Mouse (Mus musculus) bone marrow macrophage, adult 2 months (primary cell): ENCODE measurements around the gene BC107364. TPM values are rescaled to one million over a fixed set of nuclear protein-coding genes. Genes with fewer than 3 reads are reported as not detected.
A peak's percentile ranks its signal among the peaks of the same experiment; 100 is the strongest.
"Not testable (repeated sequence)": the region's sequence is repeated elsewhere in the genome, so short reads cannot be mapped to it uniquely, and the experiment has no call there.

Experiments
- H3K27ac ChIP-seq: 2 replicates; pipeline ENCODE4 v1.5.1; 2012; ENCODE audit warnings: low read depth, low read length; ENCODE audit not compliant: insufficient read depth
- H3K4me1 ChIP-seq: 2 replicates; pipeline ENCODE4 v1.6.1; 2012; ENCODE audit warnings: low read length; ENCODE audit not compliant: control insufficient read depth, insufficient read depth
- H3K4me3 ChIP-seq: 2 replicates; pipeline ENCODE4 v1.5.1; 2012; ENCODE audit warnings: mild to moderate bottlenecking, low read length, moderate library complexity; ENCODE audit not compliant: insufficient read depth
- CTCF ChIP-seq: IDR thresholded peaks from 2 replicates; pipeline ENCODE4 v1.5.1; 2012; ENCODE audit warnings: low read depth, mild to moderate bottlenecking, low read length, moderate library complexity
- POLR2A ChIP-seq: IDR thresholded peaks from 2 replicates; pipeline ENCODE4 v1.6.1; 2012; ENCODE audit warnings: mild to moderate bottlenecking, low read depth, low read length, borderline replicate concordance
- polyA plus RNA-seq: library from polyadenylated mRNA; stranded (reverse); fragments of >200 nt; gene quantifications from 2 replicates; pipeline ENCODE4 v1.2.4, GENCODE M21; 2012; ENCODE audit not compliant: missing spikeins, insufficient read depth, insufficient read length

The BC107364 gene
- polyA plus RNA-seq, 1 experiment, result not detected

DNA sequence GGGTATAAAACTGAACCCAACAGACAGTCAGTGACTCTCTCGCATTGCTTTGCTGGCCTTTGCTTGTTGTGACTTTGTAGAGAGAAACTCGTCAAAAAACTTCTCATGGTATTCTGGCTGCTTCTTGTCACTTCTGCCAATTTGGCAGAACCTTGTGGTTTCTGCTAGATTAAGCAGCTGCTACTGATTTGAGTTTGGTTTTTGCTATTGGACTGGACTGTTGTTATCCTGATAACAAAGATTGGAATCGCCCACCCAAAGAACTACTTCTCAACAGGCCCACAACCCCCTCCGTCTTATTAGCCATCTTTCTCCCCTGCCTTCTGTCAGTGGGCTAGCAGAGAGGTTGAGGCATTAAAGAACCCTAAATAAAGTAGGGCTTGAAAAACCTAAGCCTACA, 6.7 kb downstream of the BC107364 start:
- TF ChIP-seq POLR2A (no peak), CTCF (no peak)
- Histone ChIP-seq H3K4me3 (no peak overlapping the region), H3K4me1 (no peaks in the 10 kb centered on the region), H3K27ac (no peak overlapping the region)

DNA sequence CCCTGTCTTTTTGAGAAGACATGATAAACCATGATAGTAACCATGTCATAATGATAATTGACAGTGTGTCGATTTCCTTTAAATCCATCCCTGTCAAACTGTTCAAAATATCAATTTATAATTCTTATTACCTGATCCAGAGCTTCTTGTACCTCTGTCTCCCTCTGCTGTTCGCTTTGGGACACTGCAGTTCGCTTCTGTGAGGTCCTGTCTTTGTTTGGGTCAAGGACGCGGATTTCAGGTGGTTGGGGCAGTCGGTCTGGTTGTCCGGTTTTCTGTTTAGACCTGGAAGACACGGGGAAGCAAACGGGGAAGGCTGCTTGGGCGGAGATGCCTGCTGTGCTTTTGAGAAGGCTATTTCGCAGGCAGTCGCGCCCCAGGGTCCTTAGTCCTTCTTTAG, 11.5 kb downstream of the BC107364 start:
- Histone ChIP-seq H3K4me3 (peak overlapping the region; percentile 29; the same call in 1 of the 2 replicates), H3K4me1 (0 out of 2 replicates have a peak, but pooled peaks cover 4% of the 10 kb centered on the region), H3K27ac (no peak overlapping the region)
- TF ChIP-seq POLR2A (no peak), CTCF (peak; percentile 43)

DNA sequence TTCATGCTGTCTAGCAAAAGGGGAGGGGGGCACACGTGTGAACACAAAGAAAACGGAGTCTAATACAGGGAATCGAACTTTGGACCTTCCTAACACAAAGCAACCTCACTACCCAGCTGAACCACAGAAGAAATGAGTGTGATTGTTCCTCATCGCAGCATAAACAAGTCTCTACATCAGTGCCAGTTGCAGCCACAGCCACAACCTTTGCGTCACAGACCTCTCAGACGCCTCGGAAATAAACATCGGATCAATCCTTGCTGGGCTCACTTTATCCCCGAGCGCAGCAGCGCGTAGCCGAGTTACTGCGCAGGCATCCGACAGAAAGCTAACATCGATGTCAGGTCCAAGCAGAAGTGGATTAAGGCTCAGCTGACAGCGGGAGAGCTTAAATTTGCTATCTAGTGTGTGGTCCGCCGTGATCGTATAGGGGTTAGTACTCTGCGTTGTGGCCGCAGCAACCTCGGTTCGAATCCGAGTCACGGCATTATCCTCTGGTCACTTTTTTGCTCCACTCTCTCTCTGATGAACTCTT, 16.5 kb downstream of the BC107364 start:
- Histone ChIP-seq H3K4me3 (peak overlapping the region; percentile 56), H3K27ac (no peak overlapping the region), H3K4me1 (0 out of 2 replicates have a peak, but pooled peaks cover 4% of the 10 kb centered on the region)
- TF ChIP-seq CTCF, result no peak
- TF ChIP-seq POLR2A, result no peak

DNA sequence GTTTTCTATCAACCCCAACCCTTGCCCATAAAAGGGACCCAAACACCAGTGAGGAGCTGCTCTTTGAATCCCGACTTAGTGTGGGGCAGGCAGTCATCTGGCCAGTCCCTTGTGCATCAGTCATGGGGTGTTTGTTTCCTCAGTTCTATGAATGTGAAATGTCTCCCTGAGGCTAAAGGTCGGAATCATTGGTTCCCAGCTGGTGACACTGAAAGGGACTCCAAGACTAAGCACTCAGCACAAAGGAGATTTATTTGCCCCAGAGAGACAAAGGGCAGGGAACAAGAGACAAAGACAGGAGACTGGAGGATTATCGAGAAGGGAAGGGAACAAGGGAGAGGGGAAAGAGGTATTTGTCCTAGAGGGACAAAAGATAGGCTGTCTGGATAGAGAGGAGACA, 19.9 kb downstream of the BC107364 start:
- Histone ChIP-seq H3K4me3 (no peak overlapping the region), H3K27ac (no peak overlapping the region), H3K4me1 (0 out of 2 replicates have a peak, but pooled peaks cover 4% of the 10 kb centered on the region)
- no peak for TF ChIP-seq POLR2A
- no peak for TF ChIP-seq CTCF

GRCm38 (mm10) chr3:96429819-96430132, 22.3 kb downstream of the BC107364 start:
- Histone ChIP-seq H3K27ac (no peak overlapping the region), H3K4me1 (0 out of 2 replicates have a peak, but pooled peaks cover 2% of the 10 kb centered on the region), H3K4me3 (no peak overlapping the region)
- TF ChIP-seq POLR2A (no peak), CTCF (no peak)

DNA sequence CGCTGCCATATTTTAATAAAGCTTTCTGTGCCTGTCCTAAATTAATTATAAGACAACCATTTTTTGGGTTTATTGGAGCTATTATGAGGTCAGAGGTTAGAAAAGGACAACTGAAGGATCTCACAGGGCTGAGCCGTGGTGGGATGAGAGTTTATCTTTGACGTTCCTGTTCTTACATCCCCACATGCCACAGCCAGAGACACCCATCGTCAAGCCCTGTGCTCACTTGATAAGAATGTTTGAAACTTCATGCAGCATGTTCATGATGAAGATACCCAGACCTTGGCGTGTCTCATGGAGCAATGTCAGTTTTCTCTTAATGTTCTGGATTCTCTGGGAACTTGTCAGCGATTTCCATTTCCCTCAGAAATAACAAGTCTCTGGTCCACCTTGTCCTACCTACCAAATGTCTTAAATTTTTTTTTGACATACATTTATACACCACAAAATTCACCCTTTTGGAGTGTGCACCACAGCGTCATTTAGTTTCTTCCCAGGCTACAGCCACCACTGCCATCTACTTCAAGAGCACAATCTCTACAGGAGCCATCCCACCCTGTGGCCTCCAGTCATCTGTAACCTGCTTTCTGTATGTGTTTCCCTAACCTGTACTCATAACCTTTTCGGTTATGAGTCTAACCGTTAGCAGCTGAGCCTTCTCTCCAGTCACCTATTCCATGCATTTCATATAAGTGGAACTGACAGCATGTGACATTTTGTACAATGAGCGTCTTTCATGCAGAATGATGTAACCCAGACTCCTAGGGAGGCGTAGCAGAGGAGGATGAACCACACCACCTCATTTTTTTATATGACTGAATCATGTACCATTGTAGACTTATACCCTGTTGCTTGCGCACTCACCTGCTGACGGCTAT, 22.9 kb downstream of the BC107364 start:
- 0 out of 2 replicates have a peak, but pooled peaks cover 2% of the 10 kb centered on the region for H3K4me1 ChIP-seq
- no peak overlapping the region for H3K4me3 ChIP-seq
- H3K27ac ChIP-seq, result no peak overlapping the region
- TF ChIP-seq CTCF, result no peak
- TF ChIP-seq POLR2A, result no peak

DNA sequence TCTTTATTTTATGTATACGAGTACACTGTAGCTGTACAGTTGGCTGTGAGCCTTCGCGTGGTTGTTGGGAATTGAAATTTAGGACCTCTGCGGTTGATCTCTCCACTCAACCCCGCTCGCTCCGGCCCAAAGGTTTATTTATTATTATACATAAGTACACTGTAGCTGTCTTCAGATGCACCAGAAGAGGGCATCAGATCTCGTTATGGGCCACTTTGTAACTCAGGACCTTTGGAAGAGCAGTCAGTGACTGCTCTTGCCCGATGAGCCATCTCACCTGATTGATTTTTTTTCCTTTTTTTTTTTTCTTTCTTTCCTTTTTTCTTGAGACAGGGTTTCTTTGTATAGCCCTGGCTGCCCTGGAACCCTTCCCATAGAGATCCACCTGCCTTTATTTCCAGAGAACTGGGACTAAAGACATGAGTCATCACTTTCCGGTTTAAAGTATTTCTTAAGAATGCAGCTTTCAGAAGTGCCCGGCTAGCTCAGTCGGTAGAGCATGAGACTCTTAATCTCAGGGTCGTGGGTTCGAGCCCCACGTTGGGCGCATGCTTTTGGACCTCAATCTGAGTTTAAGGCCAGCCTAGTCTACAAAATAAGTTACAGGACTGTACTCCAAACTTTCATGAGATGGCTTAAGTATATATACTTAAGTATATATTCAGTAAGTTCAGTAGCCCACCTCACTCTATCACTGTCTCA, 24.2 kb downstream of the BC107364 start:
- H3K4me1 ChIP-seq, result 0 out of 2 replicates have a peak, but pooled peaks cover 2% of the 10 kb centered on the region
- no peak overlapping the region for H3K27ac ChIP-seq
- no peak for TF ChIP-seq POLR2A
- no peak for TF ChIP-seq CTCF
- H3K4me3 ChIP-seq, result peak overlapping the region; percentile 43

GRCm38 (mm10) chr3:96427311-96427710, 24.8 kb downstream of the BC107364 start:
- Histone ChIP-seq H3K27ac (no peak overlapping the region), H3K4me1 (0 out of 2 replicates have a peak, but pooled peaks cover 2% of the 10 kb centered on the region), H3K4me3 (peak overlapping the region; percentile 43)
- TF ChIP-seq POLR2A (no peak), CTCF (no peak)

DNA sequence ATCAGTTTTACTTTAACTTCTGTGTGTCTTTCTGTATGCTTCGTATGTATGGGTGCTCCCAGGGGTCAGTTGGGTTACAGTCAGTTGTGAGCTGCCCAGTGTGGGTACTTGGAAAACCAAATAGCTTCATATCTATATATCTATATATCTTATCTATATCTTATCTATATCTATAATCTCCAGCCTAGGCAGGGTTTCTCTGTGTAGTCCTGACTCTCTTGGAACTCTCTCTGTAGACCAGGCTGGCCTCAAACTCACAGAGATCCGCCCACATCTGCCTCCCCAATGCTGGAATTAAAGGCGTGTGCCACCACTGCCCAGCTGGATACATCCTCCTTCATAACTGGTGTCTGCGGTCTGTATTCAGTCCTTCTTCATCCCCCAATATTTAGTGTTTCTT, 25.8 kb downstream of the BC107364 start:
- TF ChIP-seq CTCF (no peak), POLR2A (no peak)

DNA sequence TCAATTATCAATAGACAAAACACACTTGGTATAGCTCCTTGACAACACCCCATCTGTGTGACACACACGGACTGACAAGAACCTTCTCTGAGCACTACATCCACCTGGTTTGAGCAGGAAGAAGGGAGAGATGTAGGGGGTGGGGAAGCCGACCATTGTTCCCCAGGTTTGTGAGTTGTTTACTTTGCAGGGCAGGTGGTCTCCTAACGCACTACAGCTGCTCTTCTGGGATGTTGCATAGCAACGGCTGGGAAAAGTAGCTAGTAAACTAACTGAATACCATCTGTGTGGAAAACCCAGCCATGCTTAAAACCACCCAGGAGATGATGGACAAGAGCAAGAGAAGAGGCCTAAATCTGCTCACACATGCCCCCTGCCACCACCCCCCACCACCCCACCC, 27.7 kb downstream of the BC107364 start:
- not testable (repeated sequence) for H3K27ac ChIP-seq, H3K4me1 ChIP-seq, H3K4me3 ChIP-seq

More for the DNA sequence above, 25.8 kb downstream of the BC107364 start:
- Histone ChIP-seq H3K27ac (no peak overlapping the region), H3K4me3 (no peak overlapping the region), H3K4me1 (0 out of 2 replicates have a peak, but pooled peaks cover 2% of the 10 kb centered on the region)
